Mouse (Mus musculus): ENCODE data around the gene Olfr95.

- TF ChIP-seq CTCF (IDR thresholded peaks at IDR 0.05; ENCODE audit: control insufficient read depth, insufficient read depth, low read length) (no peak), POLR2A (IDR thresholded peaks at IDR 0.05; ENCODE audit: borderline replicate concordance, control insufficient read depth, low read depth, low read length) (no peak)
Measured at GRCm38 (mm10) chr17:37185474-37185873, 27.4 kb downstream of the Olfr95 start.

Measured in bone marrow, adult 2 months (tissue).